Mouse (Mus musculus): ENCODE results near the gene Mcl1.

GRCm38 (mm10) chr3:95650276-95651032 is 8.1 kb upstream of the Mcl1 start:
- no peak for TF ChIP-seq POLR2A (IDR thresholded peaks at IDR 0.05; ENCODE audit: control insufficient read depth, low read depth, low read length)
- no peak for TF ChIP-seq CTCF (IDR thresholded peaks at IDR 0.05; ENCODE audit: control insufficient read depth, insufficient read depth, insufficient replicate concordance, low read depth, low read length)

Measured in testis, adult 2 months (tissue).